Mouse (Mus musculus) MEL (cell line): ENCODE data around the gene Entpd7. TPM values are rescaled to one million over a fixed set of nuclear protein-coding genes. Genes with fewer than 3 reads are reported as not detected.
A peak's percentile ranks its signal among the peaks of the same experiment; 100 is the strongest.

Experiments used
- DNase-seq: peaks from one replicate; pipeline ENCODE4 v3.0.0; 2011; ENCODE audit warnings: low read depth, low spot score
- H3K27ac ChIP-seq: 2 replicates; pipeline ENCODE4 v1.5.1; 2012; ENCODE audit warnings: low read depth, mild to moderate bottlenecking, control low read depth, low read length, moderate library complexity; ENCODE audit not compliant: control insufficient read depth
- H3K27me3 ChIP-seq, 2 experiments: fragments of 150-350 bp in 1 of 2; sonication (generic) in 1 of 2; 2 replicates each; pipeline ENCODE4 v1.6.1; 2012; ENCODE audit warnings: low read length in 2 of 2, mild to moderate bottlenecking in 2 of 2, improper control_type of control experiment in 1 of 2, moderate library complexity in 1 of 2; ENCODE audit not compliant: insufficient read depth in 2 of 2, control insufficient read depth in 1 of 2
- H3K36me3 ChIP-seq, 2 experiments: 2 replicates each; pipeline ENCODE4 v1.6.1; 2012 to 2014; ENCODE audit warnings: low read length in 2 of 2, improper control_type of control experiment in 1 of 2, inconsistent platforms in 1 of 2, mild to moderate bottlenecking in 1 of 2; ENCODE audit not compliant: insufficient read depth in 2 of 2, control insufficient read depth in 1 of 2
- H3K4me1 ChIP-seq, 2 experiments: fragments of 150-350 bp in 1 of 2; sonication (generic) in 1 of 2; 2 replicates each; pipeline ENCODE4 v1.6.1; 2012; ENCODE audit warnings: low read length in 2 of 2, improper control_type of control experiment in 1 of 2, mild to moderate bottlenecking in 1 of 2; ENCODE audit not compliant: insufficient read depth in 2 of 2, control insufficient read depth in 1 of 2
- H3K4me3 ChIP-seq, 2 experiments: fragments of 150-350 bp in 1 of 2; sonication (generic) in 1 of 2; 2 replicates each; pipeline ENCODE4 v1.5.1; 2012; ENCODE audit warnings: low read depth in 2 of 2, low read length in 2 of 2, mild to moderate bottlenecking in 2 of 2, moderate library complexity in 2 of 2, control low read depth in 1 of 2, improper control_type of control experiment in 1 of 2; ENCODE audit not compliant: control insufficient read depth in 1 of 2, insufficient read depth in 1 of 2
- H3K79me2 ChIP-seq: 2 replicates; pipeline ENCODE4 v1.6.1; 2012; ENCODE audit warnings: mild to moderate bottlenecking, low read length, moderate library complexity; ENCODE audit not compliant: control insufficient read depth, poor library complexity, insufficient read depth
- H3K9ac ChIP-seq: 2 replicates; pipeline ENCODE4 v1.6.1; 2012; ENCODE audit warnings: low read depth, mild to moderate bottlenecking, control low read depth, low read length, moderate library complexity; ENCODE audit not compliant: control insufficient read depth, poor library complexity, severe bottlenecking
- H3K9me3 ChIP-seq: fragments of 150-350 bp; sonication (generic); replicated peaks from 2 replicates; pipeline ENCODE4 v1.6.1; 2012; ENCODE audit warnings: mild to moderate bottlenecking, low read length, improper control_type of control experiment, moderate library complexity; ENCODE audit not compliant: insufficient read depth
- CHD2 ChIP-seq: IDR thresholded peaks from 2 replicates; pipeline ENCODE4 v1.6.1; 2011; ENCODE audit warnings: low read length, improper control_type of control experiment
- CTCF ChIP-seq, 3 experiments: IDR thresholded peaks in 2 of 3; conservative IDR thresholded peaks in 1 of 3; 2 replicates each; pipeline ENCODE4 v1.5.1; 2011 to 2012; ENCODE audit warnings: low read length in 3 of 3, low read depth in 2 of 3, mild to moderate bottlenecking in 2 of 3, improper control_type of control experiment in 1 of 3, inconsistent platforms in 1 of 3, mixed read lengths in 1 of 3, moderate library complexity in 1 of 3; ENCODE audit not compliant: control insufficient read depth in 1 of 3, insufficient read depth in 1 of 3, poor library complexity in 1 of 3, severe bottlenecking in 1 of 3
- E2F4 ChIP-seq: IDR thresholded peaks from 2 replicates; pipeline ENCODE4 v1.6.1; 2011; ENCODE audit warnings: low read depth, low read length, improper control_type of control experiment, borderline replicate concordance
- ELF1 ChIP-seq: IDR thresholded peaks from 2 replicates; pipeline ENCODE4 v1.6.1; 2014; ENCODE audit warnings: low read depth, mild to moderate bottlenecking, inconsistent platforms, low read length, improper control_type of control experiment, moderate library complexity
- EP300 ChIP-seq, 2 experiments: IDR thresholded peaks; 2 replicates each; pipeline ENCODE4 v1.6.1; 2011; ENCODE audit warnings: improper control_type of control experiment in 2 of 2, low read length in 2 of 2, low read depth in 1 of 2, mild to moderate bottlenecking in 1 of 2
- GATA1 ChIP-seq: IDR thresholded peaks from 2 replicates; pipeline ENCODE4 v1.6.1; 2011; ENCODE audit warnings: low read depth, low read length, improper control_type of control experiment
- JUND ChIP-seq: IDR thresholded peaks from 2 replicates; pipeline ENCODE4 v1.6.1; 2011; ENCODE audit warnings: low read depth, mild to moderate bottlenecking, improper control_type of control experiment, low read length
- KAT2A ChIP-seq: conservative IDR thresholded peaks from 2 replicates; pipeline ENCODE4 v1.6.1; 2012; ENCODE audit warnings: low read depth, low read length, improper control_type of control experiment, inconsistent platforms
- MAFK ChIP-seq: IDR thresholded peaks from 2 replicates; pipeline ENCODE4 v1.6.1; 2011; ENCODE audit warnings: low read depth, mild to moderate bottlenecking, low read length, improper control_type of control experiment, borderline replicate concordance
- MAZ ChIP-seq: IDR thresholded peaks from 2 replicates; pipeline ENCODE4 v1.6.1; 2012; ENCODE audit warnings: low read depth, mild to moderate bottlenecking, inconsistent platforms, low read length, improper control_type of control experiment
- MYC ChIP-seq: IDR thresholded peaks from 2 replicates; pipeline ENCODE4 v1.6.1; 2011; ENCODE audit warnings: low read depth, mild to moderate bottlenecking, low read length, improper control_type of control experiment, moderate library complexity
- POLR2AphosphoS2 ChIP-seq: IDR thresholded peaks from 2 replicates; pipeline ENCODE4 v1.6.1; 2011; ENCODE audit warnings: low read length, improper control_type of control experiment
- POLR2AphosphoS5 ChIP-seq: IDR thresholded peaks from 2 replicates; pipeline ENCODE4 v1.6.1; 2012; ENCODE audit warnings: low read depth, borderline replicate concordance, mild to moderate bottlenecking, inconsistent platforms, low read length, moderate library complexity, mixed read lengths
- RAD21 ChIP-seq: IDR thresholded peaks from 2 replicates; pipeline ENCODE4 v1.6.1; 2011; ENCODE audit warnings: mild to moderate bottlenecking, low read depth, low read length, improper control_type of control experiment
- SMC3 ChIP-seq: IDR thresholded peaks from 2 replicates; pipeline ENCODE4 v1.6.1; 2011; ENCODE audit warnings: low read depth, low read length, improper control_type of control experiment
- TBP ChIP-seq: IDR thresholded peaks from 2 replicates; pipeline ENCODE4 v1.8.0; 2011; ENCODE audit warnings: low read depth, low read length, improper control_type of control experiment
- TCF12 ChIP-seq: IDR thresholded peaks from 2 replicates; pipeline ENCODE4 v1.6.1; 2014; ENCODE audit warnings: low read depth, mild to moderate bottlenecking, inconsistent platforms, low read length, improper control_type of control experiment, moderate library complexity
- ZC3H11A ChIP-seq: IDR thresholded peaks from 2 replicates; pipeline ENCODE4 v1.6.1; 2012; ENCODE audit warnings: low read depth, mild to moderate bottlenecking, inconsistent platforms, low read length, improper control_type of control experiment
- polyA plus RNA-seq, 2 experiments: library from polyadenylated mRNA; stranded (reverse) in 1 of 2; unstranded in 1 of 2; fragments of >175 nt in 1 of 2; fragments of >200 nt in 1 of 2; gene quantifications; 2 replicates each; pipeline versions ENCODE4 v1.2.1 to v1.2.4; 2012; ENCODE audit warnings: low replicate concordance in 2 of 2, low read depth in 1 of 2; ENCODE audit not compliant: insufficient read length in 2 of 2, insufficient read depth in 1 of 2, missing spikeins in 1 of 2
- total RNA-seq: library from RNA; depleted of rRNA; stranded (reverse); fragments of 300-350 nt; gene quantifications from 2 replicates; pipeline ENCODE4 v1.2.3, GENCODE M21; 2012

The Entpd7 gene
- total and polyA plus RNA-seq, 3 experiments, result 4.2 to 7.7 TPM; not detected in 1

DNA sequence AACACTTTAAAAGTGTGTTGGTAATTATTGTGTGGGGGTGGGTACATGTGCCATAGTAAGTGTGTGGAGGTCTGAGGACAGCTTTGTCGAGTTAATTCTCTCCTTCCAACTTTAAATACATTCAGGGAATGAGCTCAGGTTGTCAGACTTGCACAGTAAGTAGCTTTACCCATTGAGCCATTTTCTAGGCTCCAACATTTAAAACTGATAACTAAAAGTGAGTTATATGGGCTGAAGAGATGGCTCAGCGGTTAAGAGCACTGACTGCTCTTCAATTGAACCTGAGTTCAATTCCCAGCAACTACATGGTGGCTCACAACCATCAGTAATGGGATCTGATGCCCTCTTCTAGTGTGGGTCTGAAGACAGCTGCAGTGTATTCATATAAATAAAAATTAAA lies 64.8 kb downstream of the Entpd7 start:
- no peak overlapping the region for H3K9ac ChIP-seq
- no peaks in the 10 kb centered on the region for H3K9me3 ChIP-seq
- 0 out of 2 replicates have a peak overlapping the region, but pooled peaks have one; percentile 15 for H3K27ac ChIP-seq
- peaks cover 9 to 15% of the 10 kb centered on the region in 2 experiments for H3K4me1 ChIP-seq
- H3K36me3 ChIP-seq, result peaks cover 6 to 33% of the 10 kb centered on the region in 2 experiments
- no peaks in the 10 kb centered on the region for H3K27me3 ChIP-seq
- peak; percentile 44 for DNase-seq
- TF ChIP-seq ELF1 (no peak), TBP (peak; percentile 94), ZC3H11A (no peak)
- H3K79me2 ChIP-seq, result peaks cover 15% of the 10 kb centered on the region
- no peak overlapping the region for H3K4me3 ChIP-seq

DNA sequence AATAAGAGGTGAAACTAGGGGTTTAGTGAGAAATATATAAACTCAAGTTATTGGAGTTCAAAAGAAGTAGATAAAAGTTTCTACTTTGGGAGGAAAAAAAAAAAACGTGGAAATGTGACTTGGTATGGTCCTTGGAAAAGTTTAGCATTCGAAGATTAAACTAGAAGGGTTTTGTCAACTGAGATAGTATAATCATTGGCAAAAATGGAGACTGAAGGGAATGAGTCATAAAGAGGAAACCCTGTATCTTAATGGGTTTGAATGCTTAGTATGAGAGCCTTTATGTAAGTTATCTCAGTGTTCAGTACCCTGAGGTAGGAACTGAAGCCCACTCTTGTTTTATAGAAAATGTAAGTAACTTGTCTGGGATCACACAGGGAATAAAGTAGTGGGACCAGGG lies 65.4 kb downstream of the Entpd7 start:
- DNase-seq, result peak; percentile 74
- TF ChIP-seq EP300 (IDR thresholded peaks at IDR 0.05; ENCODE audit: low read depth in 1 of 2, low read length in 2 of 2) (peak; percentile 59 to 90), ELF1 (no peak), E2F4 (no peak), POLR2AphosphoS5 (no peak), MAFK (no peak), GATA1 (peak; percentile 79; the same call in 1 of the 2 replicates), CHD2 (no peak), JUND (peak; percentile 88; the same call in 1 of the 2 replicates), TCF12 (no peak)
- Histone ChIP-seq H3K36me3 (peaks cover 4 to 32% of the 10 kb centered on the region in 2 experiments; a peak in 3 of 4 replicates), H3K9ac (peak overlapping the region; percentile 16; the same call in 1 of the 2 replicates), H3K4me1 (peaks cover 9 to 15% of the 10 kb centered on the region in 2 experiments), H3K79me2 (peaks cover 15% of the 10 kb centered on the region), H3K27me3 (no peaks in the 10 kb centered on the region), H3K4me3 (no peak overlapping the region), H3K27ac (peak overlapping the region; percentile 34; the same call in 1 of the 2 replicates), H3K9me3 (no peaks in the 10 kb centered on the region)

DNA sequence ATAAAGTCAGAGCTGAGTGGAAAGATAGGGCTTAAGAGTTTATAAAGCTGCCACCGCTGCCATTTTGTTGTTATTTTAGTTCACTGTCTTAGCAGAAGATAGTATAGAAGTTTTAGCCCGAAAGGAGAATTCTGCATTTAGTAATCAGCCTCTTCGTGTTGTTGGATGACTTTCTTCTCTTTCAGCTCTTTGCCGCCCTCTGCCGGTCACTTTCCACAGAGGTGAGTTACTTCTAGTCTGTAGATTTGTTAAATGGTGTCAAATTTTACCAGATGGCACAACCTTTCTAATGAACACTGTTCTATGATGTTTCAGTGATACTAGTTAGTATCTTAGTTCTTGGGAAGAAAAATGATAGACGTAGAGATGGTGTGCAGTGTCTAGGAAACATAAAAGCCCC lies 71.0 kb downstream of the Entpd7 start:
- Histone ChIP-seq H3K4me3 (no peak overlapping the region), H3K4me1 (no peaks in the 10 kb centered on the region), H3K9me3 (no peaks in the 10 kb centered on the region), H3K79me2 (no peaks in the 10 kb centered on the region), H3K9ac (no peak overlapping the region), H3K27ac (no peak overlapping the region), H3K36me3 (peaks cover 0 to 1% of the 10 kb centered on the region in 2 experiments; a peak in 1 of 4 replicates), H3K27me3 (no peaks in the 10 kb centered on the region)
- DNase-seq, result peak; percentile 93
- TF ChIP-seq SMC3 (peak; percentile 96), RAD21 (peak; percentile 91), KAT2A (no peak), MAZ (no peak), POLR2AphosphoS2 (no peak), ZC3H11A (peak; percentile 88), MYC (no peak), E2F4 (no peak), CTCF (IDR thresholded peaks at IDR 0.05 in 2 of 3, conservative IDR thresholded peaks at IDR 0.05 in 1 of 3; ENCODE audit: control insufficient read depth in 1 of 3, insufficient read depth in 1 of 3, low read depth in 2 of 3, low read length in 3 of 3, poor library complexity in 1 of 3, severe bottlenecking in 1 of 3) (peak; percentile 77 to 98 (median 79))
